Mouse (Mus musculus): ENCODE data around the gene Gm10271.

Gene Gm10271

GRCm38 (mm10) chr10:116972509-116972908 is at the start of gene Gm10271:
Gene Gm10271 (minus strand): TSS chr10:116972609.
- DNase-seq (ENCODE audit: low read depth) = no peak

- DNase-seq (ENCODE audit: low read depth) = no peak
Observed at GRCm38 (mm10) chr10:117021020-117021754, 48.8 kb upstream of the Gm10271 start.

GRCm38 (mm10) chr10:117018281-117018840 is 46.0 kb upstream of the Gm10271 start:
- DNase-seq (ENCODE audit: low read depth) = no peak

- DNase-seq (ENCODE audit: low read depth) = no peak
Observed at GRCm38 (mm10) chr10:117014565-117014964, 42.2 kb upstream of the Gm10271 start.

GRCm38 (mm10) chr10:117013689-117014390 is 41.4 kb upstream of the Gm10271 start:
- no peak for DNase-seq (ENCODE audit: low read depth)

- DNase-seq (ENCODE audit: low read depth) = no peak
Observed at GRCm38 (mm10) chr10:117011047-117011446, 38.6 kb upstream of the Gm10271 start.

GRCm38 (mm10) chr10:117009691-117010090 is 37.3 kb upstream of the Gm10271 start:
- DNase-seq (ENCODE audit: low read depth) = no peak

- DNase-seq (ENCODE audit: low read depth) = no peak
Observed at GRCm38 (mm10) chr10:117005707-117006464, 33.5 kb upstream of the Gm10271 start.

GRCm38 (mm10) chr10:117004695-117005094 is 32.3 kb upstream of the Gm10271 start:
- DNase-seq (ENCODE audit: low read depth) = no peak

- DNase-seq (ENCODE audit: low read depth) = no peak
Observed at GRCm38 (mm10) chr10:117000975-117001374, 28.6 kb upstream of the Gm10271 start.

- DNase-seq (ENCODE audit: low read depth) = no peak
Observed at GRCm38 (mm10) chr10:116998716-116999455, 26.5 kb upstream of the Gm10271 start.

GRCm38 (mm10) chr10:116996236-116996600 is 23.8 kb upstream of the Gm10271 start:
- no peak for DNase-seq (ENCODE audit: low read depth)

- DNase-seq (ENCODE audit: low read depth) = no peak
Observed at GRCm38 (mm10) chr10:116995584-116996235, 23.3 kb upstream of the Gm10271 start.

GRCm38 (mm10) chr10:116995162-116995561 is 22.8 kb upstream of the Gm10271 start:
- no peak for DNase-seq (ENCODE audit: low read depth)

GRCm38 (mm10) chr10:116993971-116994370 is 21.6 kb upstream of the Gm10271 start:
- DNase-seq (ENCODE audit: low read depth) = no peak

GRCm38 (mm10) chr10:116986264-116987082 is 14.1 kb upstream of the Gm10271 start, which contains the start of gene Best3:
Gene Best3 (plus strand): TSS chr10:116986314.
- no peak for DNase-seq (ENCODE audit: low read depth)

GRCm38 (mm10) chr10:116984836-116985235 is 12.4 kb upstream of the Gm10271 start:
- no peak for DNase-seq (ENCODE audit: low read depth)

- DNase-seq (ENCODE audit: low read depth) = no peak
Observed at GRCm38 (mm10) chr10:116982526-116982925, 10.1 kb upstream of the Gm10271 start.

- DNase-seq (ENCODE audit: low read depth) = peak; percentile 63
Observed at GRCm38 (mm10) chr10:116980888-116981287, 8.5 kb upstream of the Gm10271 start.

GRCm38 (mm10) chr10:116980273-116980672 is 7.9 kb upstream of the Gm10271 start:
- no peak for DNase-seq (ENCODE audit: low read depth)
